Mouse (Mus musculus): ENCODE data around the gene Gm10337. TPM values are rescaled to one million over a fixed set of nuclear protein-coding genes. Genes with fewer than 3 reads are reported as not detected.

Gm10337 gene
- 8.7 and 16.2 TPM in 2 replicates for polyA plus RNA-seq (2015; fragmentation: Nextera tagmentation; extraction: Ambion mirVana)

DNA sequence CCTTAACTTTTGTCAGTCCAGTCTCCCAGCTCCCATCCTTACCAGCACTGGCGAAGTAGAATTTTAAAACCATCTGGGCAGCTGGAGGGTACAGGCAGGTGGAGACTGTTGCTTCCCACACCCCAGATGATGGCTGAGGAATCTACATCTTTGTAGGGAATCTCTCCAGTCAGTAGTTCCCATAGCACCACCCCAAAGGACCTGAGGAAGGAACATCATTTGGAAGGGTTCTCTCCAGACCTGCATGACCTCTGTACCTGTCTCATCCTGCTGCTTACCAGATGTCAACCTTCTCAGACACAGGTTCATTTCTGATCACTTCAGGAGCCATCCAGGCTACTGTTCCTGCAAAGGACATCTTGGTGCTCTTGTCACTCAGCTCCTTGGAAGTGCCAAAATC lies at the start of gene Gm10337:
TSS of gene Gm10337 (plus strand) at position 276 of the 400 bp plus-strand sequence.
- H3K4me2 ChIP-seq: no peak within 1 kb of the TSS
- no peak within 1 kb of the TSS for H3K9ac ChIP-seq
- ATAC-seq (ENCODE audit: low read depth): no peak
- no peak within 1 kb of the TSS for H3K4me3 ChIP-seq
- no peak within 1 kb of the TSS for H3K27ac ChIP-seq (replicated peaks)
- H3K36me3 ChIP-seq: peaks cover 89% of the 10 kb centered on the region
- 0 out of 2 replicates have a peak, but pooled peaks cover under 1% of the 10 kb centered on the region for H3K4me1 ChIP-seq (replicated peaks)
- H3K27me3 ChIP-seq: no peaks in the 10 kb centered on the region
- WGBS: 92% methylated on average over 1 of the region's 1 CpGs
- H3K9me3 ChIP-seq: no peaks in the 10 kb centered on the region

DNA sequence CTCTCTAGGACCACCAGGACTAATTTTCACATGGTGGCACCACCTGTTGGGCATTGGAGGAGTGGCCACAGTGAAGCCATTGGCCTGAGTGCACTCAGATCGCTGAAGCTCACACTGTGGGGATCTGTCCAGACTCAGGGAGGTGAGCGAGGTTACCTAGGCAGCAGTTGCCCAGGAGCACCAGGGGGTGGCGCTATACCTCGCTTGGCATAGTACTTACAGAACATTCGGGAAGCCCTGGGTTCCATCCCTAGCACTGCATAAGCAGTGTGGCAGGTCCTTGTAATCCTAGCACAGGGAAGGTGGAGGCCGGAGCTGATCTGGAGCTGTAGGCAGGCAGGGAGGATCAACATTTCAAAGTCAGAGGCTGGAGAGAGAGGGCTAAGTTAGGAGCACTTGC lies 47.5 kb upstream of the Gm10337 start:
- Histone ChIP-seq H3K27ac (replicated peaks) (no peak overlapping the region), H3K4me1 (replicated peaks) (peaks cover 22% of the 10 kb centered on the region), H3K4me3 (no peak overlapping the region), H3K9me3 (no peaks in the 10 kb centered on the region), H3K27me3 (no peaks in the 10 kb centered on the region), H3K4me2 (no peak overlapping the region), H3K9ac (no peak overlapping the region), H3K36me3 (no peaks in the 10 kb centered on the region)
- WGBS: 36% methylated on average over 6 of the region's 6 CpGs
- no peak for ATAC-seq (ENCODE audit: low read depth)

DNA sequence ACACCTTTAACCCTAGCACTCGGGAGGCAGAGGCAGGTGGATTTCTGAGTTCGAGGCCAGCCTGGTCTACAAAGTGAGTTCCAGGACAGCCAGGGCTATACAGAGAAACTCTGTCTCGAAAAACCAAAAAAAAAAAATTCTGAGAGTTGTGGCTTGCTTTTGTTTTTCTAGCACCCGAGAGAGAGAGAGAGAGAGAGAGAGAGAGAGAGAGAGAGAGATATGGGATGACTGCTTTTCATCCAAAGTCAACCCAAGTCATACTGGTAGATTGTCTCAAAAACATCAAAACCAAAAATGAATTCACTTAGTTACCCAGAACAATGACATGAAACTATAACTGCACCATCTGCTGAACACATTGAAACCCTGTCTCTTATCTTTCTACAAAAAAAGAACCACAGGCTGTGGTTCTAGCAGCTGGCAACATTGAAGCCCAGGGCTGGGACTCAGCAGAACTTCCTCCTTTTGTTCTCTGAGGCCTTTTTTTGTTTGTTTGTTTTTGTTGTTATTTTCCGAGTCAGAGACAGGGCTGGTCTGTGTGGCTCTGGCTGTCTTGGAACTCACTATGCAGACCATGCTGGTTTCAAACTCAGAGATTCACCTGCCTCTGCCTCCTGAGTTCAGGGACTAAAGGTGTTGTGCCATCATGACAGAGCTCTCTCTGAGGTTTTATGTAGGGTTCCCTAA lies 45.3 kb upstream of the Gm10337 start:
- Histone ChIP-seq H3K4me2 (peak overlapping the region; percentile 65), H3K27me3 (no peaks in the 10 kb centered on the region), H3K4me1 (replicated peaks) (peaks cover 26% of the 10 kb centered on the region), H3K4me3 (peak overlapping the region; percentile 46), H3K9ac (peak overlapping the region; percentile 64), H3K36me3 (peaks cover 8% of the 10 kb centered on the region; the same call in 1 of the 2 replicates), H3K9me3 (no peaks in the 10 kb centered on the region), H3K27ac (replicated peaks) (0 out of 2 replicates have a peak overlapping the region, but pooled peaks have one; percentile 9)
- 73% methylated on average over 5 of the region's 5 CpGs for WGBS
- no peak for ATAC-seq (ENCODE audit: low read depth)

DNA sequence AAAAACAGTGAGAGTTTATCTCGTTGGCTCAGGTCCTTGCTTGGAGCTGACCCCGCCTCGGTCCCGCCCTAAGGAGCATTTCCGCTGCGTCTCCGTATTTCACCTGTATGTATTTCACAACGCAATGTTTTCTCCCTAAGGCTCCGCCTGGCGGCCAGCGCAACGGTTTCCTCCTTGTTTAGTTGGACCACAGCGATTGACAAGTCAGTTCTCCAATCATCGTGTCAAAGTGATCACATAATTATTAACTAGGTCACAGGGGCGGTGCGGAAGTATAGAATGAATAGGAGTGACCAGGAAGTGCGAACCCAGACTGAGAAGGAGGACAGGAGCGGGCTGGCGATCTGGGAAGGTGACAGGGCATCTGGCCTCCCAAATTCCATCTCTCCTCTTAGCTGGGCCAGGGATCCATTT lies 44.6 kb upstream of the Gm10337 start, which contains the start of gene Prr13:
TSS of gene Prr13 (plus strand) at position 125 of the 414 bp plus-strand sequence.
- WGBS: under 1% methylated on average over 19 of the region's 19 CpGs
- peak within 1 kb of the TSS; percentile 46 for H3K4me3 ChIP-seq
- peak within 1 kb of the TSS; percentile 65 for H3K4me2 ChIP-seq
- ATAC-seq (ENCODE audit: low read depth): peak; percentile 86
- no peaks in the 10 kb centered on the region for H3K9me3 ChIP-seq
- peak within 1 kb of the TSS; percentile 64 for H3K9ac ChIP-seq
- H3K27me3 ChIP-seq: no peaks in the 10 kb centered on the region
- peaks cover 26% of the 10 kb centered on the region for H3K4me1 ChIP-seq (replicated peaks)
- peaks cover 11% of the 10 kb centered on the region; the same call in 1 of the 2 replicates for H3K36me3 ChIP-seq
- 0 out of 2 replicates have a peak within 1 kb of the TSS, but pooled peaks have one; percentile 9 for H3K27ac ChIP-seq (replicated peaks)

DNA sequence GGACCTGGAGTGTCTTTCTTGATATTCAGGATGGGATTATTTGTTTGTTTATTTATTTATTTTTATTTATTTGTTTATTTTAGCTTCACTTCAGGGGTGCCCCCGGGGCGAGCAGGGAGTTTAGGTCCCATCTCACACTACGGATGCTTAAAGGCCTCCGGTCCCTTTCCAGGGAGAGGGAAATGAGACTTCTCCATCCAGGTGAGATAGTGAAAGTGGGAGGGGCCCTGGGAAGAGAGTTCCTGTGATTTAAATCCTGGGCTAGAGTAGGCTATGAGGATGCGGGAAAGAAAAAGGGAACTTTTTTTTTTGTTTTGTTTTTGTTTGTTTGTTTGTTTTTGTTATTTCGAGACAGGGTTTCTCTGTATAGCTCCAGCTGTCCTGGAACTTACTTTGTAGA lies 44.1 kb upstream of the Gm10337 start:
- Histone ChIP-seq H3K4me2 (peak overlapping the region; percentile 65), H3K4me3 (peak overlapping the region; percentile 46), H3K27me3 (no peaks in the 10 kb centered on the region), H3K36me3 (peaks cover 11% of the 10 kb centered on the region; the same call in 1 of the 2 replicates), H3K27ac (replicated peaks) (no peak overlapping the region), H3K4me1 (replicated peaks) (peaks cover 26% of the 10 kb centered on the region), H3K9ac (peak overlapping the region; percentile 64), H3K9me3 (no peaks in the 10 kb centered on the region)
- 37% methylated on average over 6 of the region's 6 CpGs for WGBS
- no peak for ATAC-seq (ENCODE audit: low read depth)

DNA sequence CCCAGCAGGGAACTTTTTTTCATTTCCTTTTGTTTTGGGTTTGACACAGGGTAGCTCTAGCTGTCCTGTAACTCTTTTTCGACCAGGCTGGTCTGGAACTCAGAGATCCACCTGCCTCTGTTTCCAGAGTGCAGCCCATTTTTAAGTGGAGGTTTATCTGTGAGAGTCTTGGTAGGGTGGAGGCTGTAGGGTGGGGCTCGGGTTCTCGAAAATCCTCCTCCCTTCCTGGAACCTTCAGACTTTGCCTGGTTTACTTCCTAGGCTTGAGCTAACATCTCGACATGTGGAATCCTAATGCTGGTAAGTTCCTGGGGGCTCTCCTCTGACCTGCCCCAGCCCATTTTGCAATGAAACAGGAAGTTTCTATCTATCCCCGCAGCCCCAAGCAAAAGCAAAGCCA lies 43.7 kb upstream of the Gm10337 start:
- Histone ChIP-seq H3K9ac (peak overlapping the region; percentile 47; the same call in 1 of the 2 replicates), H3K4me3 (peak overlapping the region; percentile 46)
- ATAC-seq (ENCODE audit: low read depth): no peak

DNA sequence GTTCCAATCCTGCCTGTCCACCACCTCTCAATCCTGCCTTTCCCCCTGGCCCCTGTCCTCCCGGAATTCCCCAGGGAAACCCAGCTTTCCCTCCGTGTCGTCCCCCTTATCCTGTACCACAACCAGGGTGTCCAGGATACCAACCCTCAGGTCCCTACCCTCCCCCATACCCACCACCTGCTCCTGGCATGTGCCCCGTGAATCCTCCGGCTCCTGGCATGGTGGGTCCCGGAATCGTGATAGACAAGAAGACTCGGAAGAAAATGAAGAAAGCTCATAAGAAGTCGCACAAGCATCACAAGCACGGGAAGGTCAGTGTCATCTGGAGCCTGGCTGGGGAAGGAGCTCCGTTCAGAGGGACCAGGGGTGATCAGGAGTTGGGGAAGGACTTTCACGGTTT lies 43.1 kb upstream of the Gm10337 start:
- H3K4me1 ChIP-seq (replicated peaks): peaks cover 26% of the 10 kb centered on the region
- 0 out of 2 replicates have a peak overlapping the region, but pooled peaks have one; percentile 5 for H3K4me2 ChIP-seq
- no peak overlapping the region for H3K4me3 ChIP-seq
- 79% methylated on average over 12 of the region's 12 CpGs for WGBS
- no peak for ATAC-seq (ENCODE audit: low read depth)
- H3K27me3 ChIP-seq: no peaks in the 10 kb centered on the region
- H3K36me3 ChIP-seq: peaks cover 11% of the 10 kb centered on the region; the same call in 1 of the 2 replicates
- no peak overlapping the region for H3K27ac ChIP-seq (replicated peaks)
- H3K9me3 ChIP-seq: no peaks in the 10 kb centered on the region
- 0 out of 2 replicates have a peak overlapping the region, but pooled peaks have one; percentile 41 for H3K9ac ChIP-seq

More for the DNA sequence above, 43.7 kb upstream of the Gm10337 start:
- Histone ChIP-seq H3K4me2 (peak overlapping the region; percentile 65), H3K27ac (replicated peaks) (no peak overlapping the region), H3K4me1 (replicated peaks) (peaks cover 26% of the 10 kb centered on the region), H3K9me3 (no peaks in the 10 kb centered on the region), H3K36me3 (peaks cover 11% of the 10 kb centered on the region; the same call in 1 of the 2 replicates), H3K27me3 (no peaks in the 10 kb centered on the region)
- 79% methylated on average over 5 of the region's 5 CpGs for WGBS

DNA sequence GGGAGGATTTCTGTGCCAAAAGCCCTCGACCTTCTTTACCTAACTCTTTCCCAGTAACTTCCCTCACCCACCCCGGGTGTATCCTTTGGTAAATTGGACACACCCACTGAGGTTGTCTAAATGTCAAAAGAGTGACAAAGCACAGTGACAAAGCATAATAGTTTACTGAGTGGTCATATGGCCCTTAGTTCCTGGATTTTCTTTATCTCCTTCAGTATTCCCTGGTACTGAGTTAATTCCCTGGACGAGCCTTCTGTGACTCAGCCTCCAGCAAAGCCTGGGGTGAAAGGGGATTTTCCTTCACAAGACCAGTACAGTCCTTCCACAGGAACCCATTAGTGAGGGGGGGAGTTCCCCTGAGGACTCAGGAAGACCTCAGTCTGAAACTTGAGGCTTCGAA lies 42.6 kb upstream of the Gm10337 start:
- WGBS: 75% methylated on average over 4 of the region's 4 CpGs

DNA sequence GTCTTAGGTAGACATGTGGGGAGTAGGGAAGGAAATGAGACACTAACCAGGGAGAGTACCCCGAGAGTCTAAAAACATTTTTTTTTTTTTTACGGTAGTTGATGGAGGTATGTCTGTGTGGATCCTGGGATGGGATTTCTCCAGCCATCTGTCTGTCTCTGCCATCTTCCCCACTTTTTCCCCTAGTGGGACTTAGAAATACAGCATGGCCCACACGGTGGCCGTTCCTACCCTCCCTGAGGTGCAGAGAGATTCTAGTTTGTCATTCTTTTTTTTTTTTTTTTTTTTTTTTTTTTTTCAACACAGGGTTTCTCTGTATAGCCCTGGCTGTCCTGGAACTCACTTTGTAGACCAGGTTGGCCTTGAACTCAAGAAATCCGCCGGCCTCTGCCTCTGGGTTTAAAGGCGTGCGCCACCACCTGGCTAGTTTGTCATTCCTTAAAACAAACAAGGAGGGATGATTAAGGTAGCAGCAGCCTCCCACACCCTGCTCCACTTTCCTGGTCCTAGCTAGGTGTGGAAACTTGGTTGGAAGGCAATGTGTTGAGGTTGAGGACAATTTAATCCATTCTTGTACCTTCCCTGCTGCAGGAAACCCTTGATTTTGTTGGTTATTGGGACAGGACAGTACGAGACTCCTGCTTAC lies 42.0 kb upstream of the Gm10337 start:
- no peak for ATAC-seq (ENCODE audit: low read depth)

More for the DNA sequence above, 42.6 kb upstream of the Gm10337 start:
- H3K27me3 ChIP-seq: no peaks in the 10 kb centered on the region
- H3K9ac ChIP-seq: 0 out of 2 replicates have a peak overlapping the region, but pooled peaks have one; percentile 41
- H3K4me1 ChIP-seq (replicated peaks): peaks cover 26% of the 10 kb centered on the region
- no peaks in the 10 kb centered on the region for H3K9me3 ChIP-seq
- no peak overlapping the region for H3K4me2 ChIP-seq
- no peak for ATAC-seq (ENCODE audit: low read depth)
- H3K4me3 ChIP-seq: no peak overlapping the region
- peaks cover 11% of the 10 kb centered on the region; the same call in 1 of the 2 replicates for H3K36me3 ChIP-seq
- no peak overlapping the region for H3K27ac ChIP-seq (replicated peaks)

DNA sequence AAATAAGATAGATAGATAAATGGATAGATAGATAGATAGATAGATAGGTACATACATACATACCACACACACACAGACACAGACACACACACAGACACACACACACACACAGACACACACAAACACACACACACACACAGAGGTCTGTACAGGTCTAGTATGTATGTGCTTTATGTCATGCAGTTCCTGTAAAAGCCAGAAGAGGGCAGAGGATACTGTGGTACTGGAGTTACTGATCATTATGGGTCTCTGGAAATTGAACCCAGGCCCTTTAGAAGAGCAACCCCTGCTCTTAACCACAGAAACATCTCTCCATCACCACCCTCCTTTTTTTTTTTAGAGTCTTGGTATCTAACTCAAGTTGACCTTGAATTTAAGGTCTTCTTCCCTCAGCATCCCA lies 39.9 kb upstream of the Gm10337 start:
- Histone ChIP-seq H3K9me3 (peaks cover 3% of the 10 kb centered on the region; the same call in 1 of the 2 replicates), H3K4me2 (no peak overlapping the region), H3K4me3 (no peak overlapping the region), H3K4me1 (replicated peaks) (peaks cover 26% of the 10 kb centered on the region), H3K27me3 (no peaks in the 10 kb centered on the region), H3K9ac (no peak overlapping the region), H3K36me3 (peaks cover 12% of the 10 kb centered on the region; the same call in 1 of the 2 replicates), H3K27ac (replicated peaks) (no peak overlapping the region)
- ATAC-seq (ENCODE audit: low read depth): no peak

More for the DNA sequence above, 42.0 kb upstream of the Gm10337 start:
- H3K9me3 ChIP-seq: no peaks in the 10 kb centered on the region
- H3K4me2 ChIP-seq: no peak overlapping the region
- peaks cover 11% of the 10 kb centered on the region; the same call in 1 of the 2 replicates for H3K36me3 ChIP-seq
- H3K4me3 ChIP-seq: no peak overlapping the region
- H3K4me1 ChIP-seq (replicated peaks): peaks cover 26% of the 10 kb centered on the region
- 86% methylated on average over 9 of the region's 9 CpGs for WGBS
- 0 out of 2 replicates have a peak overlapping the region, but pooled peaks have one; percentile 41 for H3K9ac ChIP-seq
- no peaks in the 10 kb centered on the region for H3K27me3 ChIP-seq
- no peak overlapping the region for H3K27ac ChIP-seq (replicated peaks)

DNA sequence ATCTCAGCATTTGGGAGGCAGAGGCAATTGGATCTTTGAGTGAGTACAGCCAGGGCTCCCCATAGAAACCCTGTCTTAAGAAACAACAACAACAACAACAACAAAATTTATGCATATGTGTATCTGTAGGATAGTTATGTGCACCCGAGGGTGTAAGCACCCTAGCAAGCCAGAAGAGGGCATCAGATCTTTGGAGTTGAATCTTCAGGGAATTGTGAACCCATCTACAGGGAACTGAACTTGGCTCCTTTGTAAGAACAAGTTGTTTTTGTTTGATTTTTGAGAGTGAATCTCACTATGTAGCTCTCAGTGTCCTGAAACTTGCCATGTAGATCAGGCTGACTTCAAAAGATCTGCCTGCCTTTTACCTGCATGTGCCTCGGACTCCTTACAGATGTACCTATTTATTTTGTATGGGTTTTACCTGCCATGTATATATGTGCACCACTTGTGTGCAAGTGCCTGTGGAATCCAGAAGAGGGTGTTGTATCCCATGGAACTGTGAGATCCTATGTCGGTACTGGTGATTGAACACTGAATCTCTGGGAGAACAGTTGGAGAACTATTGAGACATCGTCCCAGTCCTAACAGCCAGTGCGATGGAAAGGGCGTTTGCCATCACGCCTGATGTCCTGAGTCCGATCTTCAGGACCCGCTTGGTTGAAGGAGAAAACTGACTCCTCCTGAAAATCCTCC lies 34.7 kb upstream of the Gm10337 start:
- Histone ChIP-seq H3K36me3 (peaks cover 8% of the 10 kb centered on the region), H3K4me3 (no peak overlapping the region), H3K4me2 (no peak overlapping the region), H3K27me3 (no peaks in the 10 kb centered on the region), H3K4me1 (replicated peaks) (peaks cover 20% of the 10 kb centered on the region), H3K27ac (replicated peaks) (no peak overlapping the region), H3K9me3 (peaks cover 4% of the 10 kb centered on the region; the same call in 1 of the 2 replicates), H3K9ac (no peak overlapping the region)
- WGBS: 96% methylated on average over 9 of the region's 9 CpGs
- ATAC-seq (ENCODE audit: low read depth): no peak
